Mouse (Mus musculus) duodenum, adult 2 months (tissue): Measurements from ENCODE around the gene Ache. TPM values are rescaled to one million over a fixed set of nuclear protein-coding genes. Genes with fewer than 3 reads are reported as not detected.

ENCODE experiments used
- polyA plus RNA-seq: library from polyadenylated mRNA; depleted of rRNA; stranded (reverse); fragments of >200 nt; gene quantifications from 2 replicates; pipeline ENCODE4 v1.2.3, GENCODE M21; 2012; ENCODE audit warnings: low replicate concordance; rRNA removed

Ache gene
- 6.9 and 12.6 TPM in 2 replicates for polyA plus RNA-seq

DNA sequence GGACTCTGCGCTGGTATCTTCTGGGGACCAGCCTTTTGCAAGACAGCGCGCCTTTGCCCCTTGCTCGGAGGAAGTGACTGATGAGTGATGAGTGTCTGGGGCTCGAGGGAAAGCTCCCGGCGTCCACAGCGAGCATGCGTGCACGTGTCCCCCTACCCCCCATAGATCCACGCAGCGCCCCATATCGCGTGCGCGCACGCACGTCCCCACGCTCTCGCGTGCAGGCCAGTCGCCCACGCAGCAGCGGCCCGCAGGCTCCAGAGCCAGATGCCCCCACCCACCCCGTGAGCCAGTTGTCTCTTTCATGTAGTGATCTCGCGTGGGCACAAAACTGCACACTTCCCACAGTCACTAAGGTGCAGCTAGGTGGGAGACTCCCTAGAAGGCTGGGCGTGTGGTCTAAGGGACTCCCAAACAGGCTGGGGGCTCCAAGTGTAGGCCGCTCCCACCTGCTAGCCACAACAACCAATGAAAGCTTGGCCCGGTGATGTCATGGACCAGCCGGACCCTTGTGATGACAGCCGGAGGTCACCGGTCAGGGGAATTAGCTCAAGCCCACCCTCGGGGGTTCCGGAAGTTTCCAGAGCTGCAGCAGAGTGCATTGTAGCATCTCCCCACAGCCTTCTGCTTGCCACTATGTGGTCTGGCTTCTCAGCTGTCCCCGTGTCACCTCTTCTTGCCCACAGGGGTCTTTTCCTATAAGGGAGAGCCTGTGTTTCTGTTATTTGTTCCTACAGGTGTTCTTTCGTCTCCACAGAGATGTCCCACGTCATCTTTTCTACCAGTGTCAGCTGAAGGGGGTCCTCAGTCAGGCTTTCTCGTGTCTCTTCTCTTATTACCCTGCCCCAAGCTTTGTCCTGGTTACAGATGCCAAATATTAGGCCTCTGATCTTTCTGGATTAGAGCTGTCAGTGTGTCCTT lies at the start of gene Ache:
Ache (plus strand) TSS at position 488 of the 921 bp plus-strand sequence.

DNA sequence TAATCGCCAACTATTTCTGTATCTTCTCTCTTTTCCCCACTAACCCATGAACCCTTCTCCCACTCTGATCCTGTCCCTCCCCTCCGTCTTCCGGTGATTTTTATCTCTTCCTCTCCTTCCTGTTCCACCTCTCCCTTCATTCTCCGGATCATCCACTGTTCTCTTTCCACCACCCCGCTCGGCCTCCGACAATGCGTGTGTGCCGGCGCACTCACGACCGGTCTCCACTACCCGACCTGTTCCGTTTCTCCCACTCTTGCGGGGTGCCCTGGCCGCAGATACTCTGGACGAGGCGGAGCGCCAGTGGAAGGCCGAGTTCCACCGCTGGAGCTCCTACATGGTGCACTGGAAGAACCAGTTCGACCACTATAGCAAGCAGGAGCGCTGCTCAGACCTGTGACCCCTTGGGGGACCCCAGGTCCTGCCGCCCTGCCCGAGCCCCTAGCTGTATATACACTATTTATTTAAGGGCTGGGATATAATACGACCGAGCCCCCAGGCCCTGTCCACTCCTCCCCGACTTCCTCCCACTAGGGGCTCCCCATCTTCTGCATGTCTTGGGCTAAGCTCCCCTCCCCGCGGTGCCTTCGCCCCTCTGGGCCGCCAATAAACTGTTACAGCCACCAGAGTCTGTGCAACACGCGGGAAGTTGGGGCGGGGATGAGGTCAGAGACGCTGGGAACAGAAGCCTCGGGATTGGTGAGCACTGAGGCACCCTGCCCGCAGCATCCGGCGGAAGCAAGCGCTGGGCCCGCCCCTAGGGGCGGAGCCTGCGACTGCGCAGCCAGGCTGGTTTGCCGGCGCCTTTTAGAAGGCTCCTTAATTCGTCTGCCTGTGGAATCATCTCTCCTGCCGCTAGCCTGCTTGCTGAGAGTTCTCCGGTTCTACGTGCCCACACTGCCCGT lies 6.8 kb downstream of the Ache start, which contains the start of gene Ufsp1:
Ufsp1 (plus strand) TSS at position 791 of the 905 bp plus-strand sequence.

DNA sequence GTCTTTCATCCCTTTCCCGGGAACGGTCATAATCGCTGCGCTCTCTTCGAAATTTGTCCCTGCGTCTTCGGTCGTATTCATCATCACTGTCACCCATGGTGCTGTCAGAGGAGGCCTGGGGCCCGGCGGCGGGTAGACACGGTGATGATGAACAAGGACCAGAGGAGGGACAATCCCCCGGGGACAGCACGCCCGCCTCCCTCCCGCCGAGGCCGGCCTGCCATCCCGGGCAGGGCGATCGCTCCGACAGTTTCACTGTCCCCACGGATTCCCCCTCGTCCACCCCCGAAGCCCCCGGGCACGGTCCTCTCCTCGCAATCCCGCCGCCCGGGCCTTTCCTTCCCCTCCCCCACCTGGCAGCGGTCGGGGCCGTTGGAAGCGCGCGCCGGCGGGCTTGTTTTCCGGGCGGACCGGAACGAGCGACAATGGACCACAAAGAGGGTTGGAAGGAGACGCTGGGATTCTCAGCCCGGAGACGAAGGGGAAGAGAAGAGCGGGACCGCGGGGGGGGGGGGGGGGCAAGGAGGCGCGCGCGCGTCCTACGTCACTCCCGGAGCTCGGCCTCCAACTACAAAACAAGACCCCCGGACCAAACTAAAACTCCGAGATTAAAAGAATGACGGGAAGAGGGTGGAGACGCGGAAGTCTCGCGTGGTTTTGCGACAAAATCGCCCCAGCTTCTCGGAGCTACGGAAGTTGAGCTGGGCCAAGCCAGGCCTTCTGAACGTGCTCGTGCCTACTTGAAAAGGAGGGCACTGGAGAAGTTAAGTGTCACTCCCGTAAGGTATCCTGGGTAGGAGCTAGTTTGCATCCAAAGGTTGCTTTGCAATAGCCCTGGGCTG lies 20.0 kb downstream of the Ache start, which contains the start of gene Srrt:
Srrt (minus strand) TSS at position 604 of the 842 bp plus-strand sequence.

DNA sequence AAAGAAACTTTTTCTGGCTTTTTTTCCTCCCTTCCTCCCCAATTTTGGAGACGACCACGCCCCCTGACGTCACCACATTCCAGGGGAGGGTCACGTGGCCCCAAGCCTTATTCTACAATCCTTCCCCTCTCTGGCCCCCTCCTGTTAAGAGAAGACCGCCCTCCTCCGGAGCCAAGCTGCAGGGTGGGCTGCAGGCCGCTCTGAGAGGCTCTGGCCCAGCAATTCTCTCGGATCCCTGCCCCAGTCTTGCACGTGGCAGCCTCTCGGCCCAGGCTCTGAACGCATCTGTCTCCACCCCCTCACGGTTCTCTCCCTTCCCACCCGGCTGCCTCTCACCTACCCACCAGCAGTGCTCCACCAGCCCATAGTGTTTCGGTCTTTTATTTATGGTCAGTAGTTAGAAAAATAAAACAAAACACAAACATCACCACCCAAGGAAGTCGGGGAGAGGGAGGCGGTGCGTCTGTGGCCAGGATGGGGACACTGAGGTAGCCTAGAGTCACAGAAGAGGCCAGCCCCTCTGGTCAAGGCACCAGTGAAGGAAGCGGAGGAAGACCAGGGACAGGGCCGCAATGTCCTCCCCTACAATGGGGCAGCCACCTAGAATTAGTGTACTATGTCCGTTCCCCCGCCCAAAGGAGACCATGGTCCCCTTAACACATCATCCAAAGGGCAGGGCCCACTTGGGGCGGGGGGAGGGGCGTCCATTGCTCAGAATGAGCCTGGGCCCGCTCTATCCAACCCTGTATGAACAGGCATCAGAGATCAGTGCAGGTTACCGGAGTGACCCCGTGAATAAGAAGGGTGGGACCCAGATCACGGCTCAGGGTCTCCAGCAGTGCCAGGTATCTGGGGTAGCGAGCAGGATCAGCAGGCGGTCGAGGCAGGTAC lies 27.1 kb downstream of the Ache start, which contains the start of gene Trip6:
Trip6 (minus strand) TSS at position 212 of the 891 bp plus-strand sequence.

DNA sequence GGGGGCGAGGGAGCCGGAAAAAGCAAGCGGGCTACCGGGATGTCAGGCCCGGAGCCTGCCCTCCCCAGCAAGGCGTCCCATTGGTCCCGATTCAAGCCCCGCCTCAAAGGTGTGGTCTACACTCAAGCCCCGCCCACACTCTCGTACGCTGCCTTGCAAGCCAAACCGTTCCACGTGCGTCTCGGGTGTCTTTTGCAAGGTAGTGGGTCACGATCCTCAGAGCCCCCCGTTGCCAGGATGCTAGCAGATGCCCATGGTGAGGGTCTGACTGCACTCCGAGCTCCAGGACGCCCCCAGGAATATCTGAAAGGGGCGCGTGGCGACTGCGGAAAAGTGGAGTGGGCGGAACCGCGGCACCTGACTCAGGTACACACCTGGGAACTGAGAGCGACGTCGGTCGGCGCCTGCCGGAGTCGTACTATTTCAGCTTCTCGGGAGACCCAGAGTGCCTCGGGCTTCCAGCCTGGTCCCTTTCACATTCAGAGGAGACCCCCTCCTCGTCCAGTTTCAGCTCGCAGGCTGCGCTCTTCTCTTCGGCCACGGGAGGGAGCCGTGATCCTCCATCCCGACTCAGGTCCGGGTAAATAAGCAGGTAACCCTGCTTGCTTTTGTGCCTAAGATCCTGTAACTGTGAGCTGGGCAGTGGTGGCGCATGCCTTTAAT lies 46.3 kb downstream of the Ache start, which contains the start of gene Slc12a9:
Slc12a9 (minus strand) TSS at position 86 of the 663 bp plus-strand sequence.

Other genes starting within 250 kb of the Ache start
- gene Ap1s1, start 241.4 kb upstream of the Ache start, polyA plus RNA-seq: 65.3 and 89.3 TPM in 2 replicates
- 0.34 and 0.76 TPM in 2 replicates for gene Serpine1, start 215.3 kb upstream of the Ache start, polyA plus RNA-seq
- 7.5 and 10.2 TPM in 2 replicates for gene Trim56, start 171.3 kb upstream of the Ache start, polyA plus RNA-seq
- gene Muc3, start 138.2 kb upstream of the Ache start, polyA plus RNA-seq: 89.1 and 301 TPM in 2 replicates
- 54.3 and 56.9 TPM in 2 replicates for gene Muc3a, start 75.1 kb upstream of the Ache start, polyA plus RNA-seq
- 12.4 and 23.2 TPM in 2 replicates for gene Ufsp1, start 7.1 kb downstream of the Ache start, polyA plus RNA-seq
- 102 and 115 TPM in 2 replicates for gene Srrt, start 20.2 kb downstream of the Ache start, polyA plus RNA-seq
- 10.1 and 23.7 TPM in 2 replicates for gene Trip6, start 26.9 kb downstream of the Ache start, polyA plus RNA-seq
- 20.7 and 23.6 TPM in 2 replicates for gene Slc12a9, start 46.1 kb downstream of the Ache start, polyA plus RNA-seq
- 22.6 and 28.6 TPM in 2 replicates for gene Ephb4, start 62.6 kb downstream of the Ache start, polyA plus RNA-seq
- 0.88 and 2.8 TPM in 2 replicates for gene Zan, start 189.5 kb downstream of the Ache start, polyA plus RNA-seq
- gene Pop7, start 215.0 kb downstream of the Ache start, polyA plus RNA-seq: 37.9 and 47.1 TPM in 2 replicates
- 11.8 and 16.6 TPM in 2 replicates for gene Gigyf1, start 231.0 kb downstream of the Ache start, polyA plus RNA-seq
- not detected in 2 replicates for gene Epo, start 245.7 kb downstream of the Ache start, polyA plus RNA-seq
- gene Gnb2, start 246.0 kb downstream of the Ache start, polyA plus RNA-seq: 831 and 1,332 TPM in 2 replicates